Mouse (Mus musculus): ENCODE results near the gene Hist1h3e.
"Not testable (repeated sequence)": the region's sequence is repeated elsewhere in the genome, so short reads cannot be mapped to it uniquely, and the experiment has no call there.

DNA sequence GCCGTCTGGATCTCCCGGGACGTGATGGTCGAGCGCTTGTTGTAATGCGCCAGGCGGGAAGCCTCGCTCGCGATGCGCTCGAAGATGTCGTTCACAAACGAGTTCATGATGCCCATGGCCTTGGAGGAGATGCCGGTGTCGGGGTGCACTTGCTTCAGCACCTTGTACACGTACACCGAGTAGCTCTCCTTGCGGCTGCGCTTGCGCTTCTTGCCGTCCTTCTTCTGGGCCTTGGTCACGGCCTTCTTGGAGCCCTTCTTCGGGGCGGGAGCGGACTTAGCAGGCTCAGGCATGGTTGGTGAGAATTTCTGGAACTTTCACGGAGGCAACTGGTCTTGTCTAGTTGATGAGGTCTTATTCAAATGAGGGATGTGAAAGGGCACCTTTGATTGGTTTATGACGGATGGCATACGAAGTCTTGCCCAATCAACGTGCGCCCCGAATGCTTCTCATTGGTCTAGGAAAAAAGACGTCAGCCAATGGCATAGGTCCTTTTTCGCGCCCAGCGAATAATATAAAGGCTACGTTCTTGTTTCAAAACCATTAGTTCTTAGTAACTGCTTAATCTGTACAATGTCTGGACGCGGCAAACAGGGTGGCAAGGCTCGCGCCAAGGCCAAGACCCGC lies 11.8 kb upstream of the Hist1h3e start, which contains the start of the genes Hist1h2bf and Hist1h2ad:
- not testable (repeated sequence) for TF ChIP-seq CTCF (IDR thresholded peaks at IDR 0.05; ENCODE audit: control insufficient read depth, insufficient read depth, insufficient replicate concordance, low read depth, low read length); POLR2A (IDR thresholded peaks at IDR 0.05; ENCODE audit: control insufficient read depth, low read depth, low read length)

Data from testis, adult 2 months (tissue).